Mouse (Mus musculus) spleen, postnatal 14 days (tissue): ENCODE data around the gene Enpp5.

Source experiments
- DNase-seq, 2 experiments: peaks; one replicate each; pipeline ENCODE4 v3.0.0; 2021 to 2022; ENCODE audit warnings: low spot score in 2 of 2

Enpp5 gene

DNA sequence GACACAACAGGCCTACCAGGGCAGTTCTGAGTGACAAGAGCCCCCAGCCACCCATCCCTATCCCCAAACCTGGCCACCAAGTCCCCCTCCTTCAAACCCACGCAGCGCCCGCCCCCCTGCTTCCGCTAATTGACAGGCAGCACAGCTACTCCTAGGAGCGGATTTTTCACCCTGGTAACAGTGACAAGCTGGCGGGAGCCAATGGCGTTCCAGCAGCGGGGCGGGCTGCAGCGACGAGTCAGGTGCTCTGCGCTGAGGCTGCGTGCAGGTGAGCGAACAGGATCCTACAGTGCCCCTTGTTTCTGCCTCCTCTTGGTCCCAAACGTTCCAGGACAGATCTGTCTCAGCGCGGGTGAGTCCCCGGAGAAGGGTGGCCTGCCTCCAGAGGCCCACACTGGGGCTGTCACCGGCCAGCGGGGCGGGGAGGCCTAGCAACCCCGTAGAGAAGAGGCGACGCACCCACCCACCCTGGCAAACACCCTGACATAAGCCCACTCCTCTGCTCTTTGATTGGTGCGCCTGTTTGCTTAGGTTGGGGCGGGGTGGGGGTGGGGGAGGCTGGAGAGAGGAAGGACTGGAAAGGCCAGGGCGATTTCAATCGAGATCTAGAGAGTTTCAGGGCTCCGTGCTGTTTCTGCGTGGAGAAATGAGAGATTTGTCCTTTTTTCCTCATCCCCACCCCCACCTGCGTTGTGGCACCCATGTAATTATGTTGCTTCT lies at the start of gene Enpp5:
Gene Enpp5, plus strand, starts transcription at position 183 of the 720 bp plus-strand sequence.
- peak; percentile 36 to 61 for DNase-seq

DNA sequence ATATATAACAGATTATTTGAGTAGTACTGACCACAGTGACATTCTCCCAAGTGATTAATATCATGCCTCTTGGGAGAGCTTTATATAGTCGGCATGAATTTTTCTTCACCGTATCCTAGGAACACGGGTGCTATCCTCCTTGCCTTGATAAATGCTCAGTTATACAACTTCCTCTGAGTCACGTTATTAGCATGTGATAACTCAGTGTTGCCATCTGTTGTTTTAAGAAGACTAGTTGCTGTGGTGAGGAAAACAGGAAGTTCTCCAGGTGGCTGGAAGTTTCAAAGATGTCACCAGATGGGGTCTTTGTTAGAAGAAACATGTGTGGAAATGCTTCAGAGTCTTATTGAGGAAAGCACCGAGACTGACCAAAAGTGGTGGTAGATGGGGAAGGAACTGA lies 49.0 kb upstream of the Enpp5 start:
- DNase-seq = no peak

- no peak for DNase-seq
Measured at GRCm38 (mm10) chr17:44030776-44031587, 47.6 kb upstream of the Enpp5 start.

DNA sequence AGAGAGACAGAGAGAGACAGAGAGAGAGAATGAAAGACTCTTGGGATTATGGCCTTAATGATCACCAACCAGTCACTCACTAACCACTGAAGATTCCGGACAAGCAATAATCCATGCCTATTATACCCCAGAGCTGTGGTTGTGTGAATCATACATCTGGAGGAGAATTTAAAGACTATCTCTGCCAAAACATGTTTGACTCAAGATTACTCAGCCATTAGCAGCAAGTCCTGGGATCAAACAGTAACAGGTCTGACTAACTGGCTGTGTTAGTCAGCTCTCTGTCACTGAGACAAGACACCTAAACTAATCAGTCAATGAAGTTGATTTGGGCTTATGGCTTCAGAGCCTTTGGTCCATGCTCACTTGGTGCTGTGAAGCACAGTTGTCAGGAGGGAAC lies 43.6 kb upstream of the Enpp5 start:
- DNase-seq = no peak

DNA sequence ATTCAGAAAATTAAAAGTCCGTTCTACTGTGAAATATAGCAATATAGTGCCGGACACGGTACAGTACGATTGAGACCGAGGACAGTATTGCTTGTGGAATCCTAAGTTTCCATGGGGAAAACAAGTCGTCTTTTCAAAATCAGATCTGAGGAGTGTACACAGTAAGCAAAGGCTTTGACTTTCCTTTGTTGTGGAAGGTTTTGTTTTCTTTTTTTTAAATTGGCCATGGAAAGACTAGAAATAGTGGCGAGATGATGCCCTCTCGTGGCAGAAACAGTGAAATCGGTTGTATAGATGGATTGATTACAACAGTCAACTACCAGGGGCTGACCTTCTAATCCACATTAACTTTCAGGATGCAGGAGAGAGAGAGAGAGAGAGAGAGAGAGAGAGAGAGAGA lies 40.0 kb upstream of the Enpp5 start:
- DNase-seq = no peak

DNA sequence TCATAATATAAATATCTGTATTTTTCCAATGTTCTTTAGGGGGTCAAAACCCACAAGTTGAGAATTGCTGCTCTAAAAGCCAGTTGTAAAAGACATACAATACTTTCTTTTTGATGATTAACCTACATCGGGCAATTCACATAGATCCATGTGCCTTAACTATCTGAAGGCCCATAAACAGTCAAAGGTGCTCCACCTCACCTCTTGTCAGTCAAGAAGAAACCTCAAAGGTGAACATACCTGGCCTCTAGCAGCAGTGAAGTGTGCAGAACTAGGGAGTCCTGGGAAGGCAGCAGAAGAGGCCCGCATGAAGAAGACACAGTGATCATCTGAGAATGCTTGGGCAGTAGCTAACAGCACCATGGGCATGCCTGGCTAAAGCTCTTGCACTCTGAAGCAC lies 38.2 kb upstream of the Enpp5 start:
- DNase-seq = no peak

DNA sequence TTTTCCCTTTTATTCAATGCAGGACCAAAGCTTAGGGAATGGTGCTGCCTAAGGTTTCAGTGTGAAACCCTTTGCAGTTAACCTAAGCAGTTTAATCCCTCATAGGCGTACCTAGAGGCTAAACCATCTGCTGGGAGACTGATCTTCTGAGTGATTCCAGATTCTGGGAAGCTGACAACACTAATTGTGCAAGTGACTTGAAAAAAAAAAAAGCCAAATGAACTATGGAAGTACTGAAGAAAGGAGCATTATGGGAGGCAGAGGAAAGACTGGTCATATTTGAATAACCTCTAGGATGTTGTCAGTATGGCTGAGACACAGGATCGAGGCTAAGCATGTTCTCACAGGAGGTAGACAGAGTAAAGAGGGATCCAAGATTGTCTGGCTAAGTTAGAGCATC lies 36.3 kb upstream of the Enpp5 start:
- DNase-seq = no peak

GRCm38 (mm10) chr17:44042861-44043260 lies 35.8 kb upstream of the Enpp5 start:
- no peak for DNase-seq

DNA sequence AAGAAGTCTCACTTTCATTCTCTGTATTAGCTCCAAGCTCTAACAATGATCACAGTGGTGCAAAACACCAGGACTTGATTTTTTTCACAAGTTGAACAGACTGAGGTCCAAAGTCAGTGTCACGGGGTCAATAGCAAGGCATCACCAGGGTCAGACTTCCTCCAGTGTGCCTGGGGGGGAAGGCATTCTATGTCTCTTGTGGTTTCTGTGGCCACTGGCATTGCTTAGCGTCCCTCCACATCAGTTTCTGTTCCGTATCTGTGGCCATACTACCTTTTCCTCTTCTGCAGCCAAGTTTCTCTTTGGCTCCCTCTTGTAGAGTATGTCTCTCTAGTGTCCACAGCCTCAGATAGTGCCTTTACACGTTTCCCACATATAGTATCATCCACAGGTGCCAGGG lies 25.2 kb upstream of the Enpp5 start:
- peak in 1 of 2 experiments; percentile 8 for DNase-seq

GRCm38 (mm10) chr17:44057123-44057522 lies 21.5 kb upstream of the Enpp5 start:
- no peak for DNase-seq

DNA sequence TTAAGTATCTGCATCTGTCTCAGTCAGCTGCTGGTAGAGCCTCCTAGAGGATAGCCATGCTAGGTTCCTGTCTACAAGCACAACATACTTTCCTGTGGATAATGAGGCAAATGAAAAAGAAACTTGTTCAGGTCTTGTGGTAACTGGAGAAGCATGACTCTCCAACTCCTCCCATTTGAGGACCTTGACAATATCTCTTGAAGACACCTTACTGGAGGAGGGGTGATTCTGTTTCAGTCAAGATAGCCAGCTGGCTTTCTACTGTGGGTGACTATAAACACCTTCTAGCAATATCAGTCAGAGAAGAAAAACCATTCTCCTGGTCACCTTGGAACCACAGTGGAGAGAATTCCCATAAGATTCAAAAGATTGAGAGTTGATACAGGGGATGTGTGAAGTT lies 20.5 kb upstream of the Enpp5 start:
- DNase-seq = no peak

GRCm38 (mm10) chr17:44060781-44061180 lies 17.8 kb upstream of the Enpp5 start:
- no peak for DNase-seq

GRCm38 (mm10) chr17:44061289-44061890 lies 17.2 kb upstream of the Enpp5 start:
- DNase-seq = no peak

DNA sequence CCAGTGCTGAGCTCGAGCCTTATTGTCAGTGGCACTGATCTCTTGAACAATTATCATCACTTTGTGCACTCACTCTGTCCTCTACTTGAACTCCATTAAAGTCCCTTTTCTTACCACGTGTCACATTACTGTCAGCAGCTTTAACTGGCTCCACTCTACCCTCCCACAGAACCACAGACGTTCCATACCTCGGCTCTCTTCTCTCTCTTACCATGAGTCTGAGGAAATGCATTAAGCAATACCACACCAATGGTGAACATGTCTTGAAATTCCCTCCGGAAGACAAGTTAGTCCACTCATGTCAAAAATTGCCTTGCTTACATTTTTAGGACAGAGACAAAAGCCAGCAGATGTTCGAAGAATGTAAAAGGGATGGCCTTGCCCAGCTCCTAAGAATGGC lies 9.7 kb upstream of the Enpp5 start:
- DNase-seq = no peak

DNA sequence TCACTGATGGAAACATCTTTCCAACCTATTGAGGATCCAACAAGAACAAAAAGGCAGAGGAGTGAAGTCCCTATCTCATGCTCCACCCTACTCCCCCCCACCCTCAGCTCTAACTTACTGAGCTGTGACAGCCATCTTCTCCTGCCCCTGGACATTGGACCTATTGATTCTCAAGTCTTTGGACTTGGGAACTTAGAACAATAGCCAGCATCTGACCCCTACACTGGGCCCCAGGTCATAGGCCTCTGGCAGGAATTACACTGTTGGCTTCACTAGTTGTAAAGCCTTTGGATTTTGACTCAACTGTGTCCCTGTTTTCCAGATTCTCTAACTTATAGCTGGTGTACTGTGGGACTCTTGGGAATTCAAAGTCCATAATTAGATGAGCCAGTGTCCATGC lies 6.9 kb upstream of the Enpp5 start:
- no peak for DNase-seq

GRCm38 (mm10) chr17:44075601-44076000 lies 3.0 kb upstream of the Enpp5 start:
- DNase-seq = no peak

DNA sequence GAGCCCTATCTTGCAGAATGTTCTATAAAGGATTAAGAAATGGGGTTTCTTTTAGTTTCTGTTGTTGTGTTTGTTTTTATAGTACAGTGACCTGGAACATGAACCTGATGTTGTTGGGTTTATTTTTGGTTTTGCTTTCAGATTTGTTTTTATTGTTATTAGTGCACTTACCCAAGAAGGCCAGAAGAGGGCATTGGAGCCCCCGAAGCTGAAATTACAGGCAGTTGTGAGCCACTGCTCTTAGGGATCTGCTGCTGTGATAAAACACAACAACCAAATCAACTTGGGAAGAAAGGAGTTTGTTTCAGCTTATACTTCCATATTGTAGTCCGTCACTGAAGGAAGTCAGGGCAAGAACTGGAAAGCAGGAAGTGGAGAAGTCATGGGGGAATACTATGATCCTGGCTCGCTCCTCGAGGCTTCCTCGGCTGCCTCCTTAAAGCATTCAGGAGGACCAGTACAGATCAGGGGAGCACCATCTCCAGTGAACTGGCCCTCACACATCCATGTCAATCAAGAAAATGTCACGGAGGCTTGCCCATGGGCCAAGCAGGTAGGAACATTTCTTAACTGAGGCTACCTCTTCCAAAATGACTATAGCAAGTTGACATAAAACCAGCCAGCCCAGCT lies 2.4 kb upstream of the Enpp5 start:
- no peak for DNase-seq

DNA sequence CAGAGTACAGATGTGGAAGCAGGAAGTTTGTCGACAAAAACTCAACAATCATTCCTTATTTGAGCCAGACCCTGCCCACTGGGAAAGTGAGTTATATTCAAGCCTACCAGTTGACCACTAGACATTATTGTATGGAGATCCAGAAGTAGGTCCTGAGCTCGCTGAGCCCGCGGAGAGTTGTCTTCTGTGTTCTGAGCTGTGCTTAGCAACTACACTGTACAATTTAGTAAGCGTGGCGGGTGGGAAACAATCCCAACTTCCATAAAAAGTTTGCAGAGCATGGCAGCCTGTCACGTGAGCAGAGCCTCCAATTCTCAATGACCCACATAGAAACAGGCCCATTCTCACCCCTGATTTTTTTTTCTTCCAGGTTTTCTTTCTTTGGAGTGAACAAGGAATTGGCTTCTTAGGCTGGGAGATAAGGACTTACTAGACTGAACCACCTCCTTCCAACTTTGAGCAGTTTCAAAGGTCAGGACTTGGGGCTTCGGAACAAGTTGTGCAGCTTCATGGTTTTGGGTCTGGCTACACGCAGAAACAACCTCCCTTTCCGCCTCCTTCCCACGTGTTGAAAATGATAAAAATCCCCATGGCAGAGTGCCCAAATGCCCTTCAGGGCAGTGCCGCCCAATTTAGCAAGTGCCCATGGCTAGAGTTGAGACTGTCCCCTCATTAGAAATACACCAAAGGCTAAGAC lies 1.3 kb upstream of the Enpp5 start:
- DNase-seq = peak in 1 of 2 experiments; percentile 11

DNA sequence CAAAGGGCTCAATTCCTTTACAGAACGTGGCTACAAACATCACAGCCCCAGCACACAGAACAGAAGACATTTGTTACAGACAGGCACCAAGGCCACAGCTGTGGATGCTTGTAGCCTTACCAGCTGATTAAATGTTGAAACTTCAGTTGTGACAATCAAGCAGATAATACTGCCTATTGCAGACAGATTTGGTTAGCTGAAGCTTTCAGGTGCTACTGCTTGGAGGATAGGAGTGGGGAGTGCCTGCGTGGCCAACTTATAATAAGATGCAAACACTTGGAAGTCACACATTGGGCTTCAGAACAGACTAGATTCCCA lies 811 bp upstream of the Enpp5 start:
- no peak for DNase-seq

- no peak for DNase-seq
Measured at GRCm38 (mm10) chr17:44083156-44083555, 4.5 kb downstream of the Enpp5 start.

DNA sequence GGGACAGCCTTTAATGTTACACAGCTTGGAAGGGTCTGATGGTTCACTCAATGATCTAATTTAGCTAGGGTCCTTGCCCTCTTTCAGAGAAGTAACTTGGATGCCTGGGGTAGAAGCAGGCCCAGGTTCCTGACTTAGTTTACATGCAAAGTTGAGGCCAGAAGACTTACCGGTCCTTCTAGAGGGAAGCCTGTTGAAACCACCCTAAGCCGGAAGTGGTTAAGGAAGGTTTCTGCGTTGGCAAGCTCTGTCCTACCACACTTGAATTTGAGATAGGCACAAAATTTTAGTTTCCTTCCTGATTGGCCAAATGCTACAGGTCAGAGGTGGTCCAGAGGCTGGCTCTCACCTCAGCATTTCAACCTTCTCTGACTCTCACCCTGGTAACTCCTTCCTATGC lies 9.6 kb downstream of the Enpp5 start:
- DNase-seq = no peak

- no peak for DNase-seq
Measured at GRCm38 (mm10) chr17:44090916-44091315, 12.3 kb downstream of the Enpp5 start.
